Comparison of ENCODE assay signal across 30 mouse cellular contexts in the genomic region with DNA sequence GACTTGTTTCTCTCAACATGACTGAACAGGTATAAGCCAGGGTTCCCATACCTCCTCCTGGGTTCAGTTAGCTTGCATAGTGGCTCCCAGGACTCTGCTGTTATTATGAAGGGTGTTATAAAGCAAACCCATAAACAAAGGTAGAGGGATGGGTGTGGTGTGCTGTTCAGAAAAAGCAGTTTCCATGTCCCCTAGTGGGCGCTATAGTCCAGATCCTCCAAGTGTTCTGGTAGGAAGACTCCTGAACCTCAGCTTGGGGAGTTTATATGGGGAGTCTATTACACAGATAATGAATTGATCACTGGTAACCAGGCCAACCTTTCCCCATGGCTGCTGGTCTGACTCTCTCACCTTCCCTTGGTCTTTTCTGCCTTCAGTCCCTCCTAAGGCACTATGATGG. TPM values are rescaled to one million over a fixed set of nuclear protein-coding genes. Genes with fewer than 3 reads are reported as not detected.
DNase-seq lines count a peak whose midpoint lies in the region; ATAC-seq and TF ChIP-seq lines count a peak whose summit lies in the region.
"Had no signal": no experiment of that assay in that cellular context is flagged by ENCODE, and none has a peak within 500 bp of the region (broad histone marks: within the 10 kb centered on the region; RNA-seq: fewer than 3 reads in every experiment).

No protein-coding gene starts in this region.

- H3K9ac ChIP-seq in hindbrain, postnatal 0 days (replicated peaks; ENCODE audit: low read length): no peak overlapping the region
- no peak overlapping the region for H3K9ac ChIP-seq in hindbrain, embryonic 14.5 days
- H3K9ac ChIP-seq in liver, postnatal 0 days (replicated peaks): no peak overlapping the region
- no peak overlapping the region for H3K9ac ChIP-seq in liver, embryonic 11.5 days (ENCODE audit: low read depth, low read length)
- H3K9ac ChIP-seq in MEL (ENCODE audit: control insufficient read depth, low read depth, low read length, poor library complexity, severe bottlenecking): no peak overlapping the region
- H3K9ac ChIP-seq: forebrain, embryonic 15.5 days; heart, embryonic 13.5 days; limb, embryonic 15.5 days; midbrain, embryonic 13.5 days had no signal

- no peaks in the 10 kb centered on the region for H3K36me3 ChIP-seq in hindbrain, postnatal 0 days (ENCODE audit: insufficient read depth, low read length)
- no peaks in the 10 kb centered on the region for H3K36me3 ChIP-seq in hindbrain, embryonic 14.5 days (replicated peaks; ENCODE audit: control insufficient read depth, insufficient read depth)
- H3K36me3 ChIP-seq in liver, postnatal 0 days (replicated peaks; ENCODE audit: insufficient read depth, low read length): no peaks in the 10 kb centered on the region
- H3K36me3 ChIP-seq in liver, embryonic 11.5 days (ENCODE audit: control insufficient read depth, insufficient read depth, low read length): no peaks in the 10 kb centered on the region
- no peaks in the 10 kb centered on the region for H3K36me3 ChIP-seq in MEL (ENCODE audit: control insufficient read depth in 1 of 2, insufficient read depth in 2 of 2, low read length in 2 of 2)
- H3K36me3 ChIP-seq: forebrain, embryonic 15.5 days; heart, embryonic 13.5 days; limb, embryonic 15.5 days; midbrain, embryonic 13.5 days had no signal

- no peaks in the 10 kb centered on the region for H3K9me3 ChIP-seq in hindbrain, postnatal 0 days (ENCODE audit: low read length)
- no peaks in the 10 kb centered on the region for H3K9me3 ChIP-seq in hindbrain, embryonic 14.5 days (ENCODE audit: control insufficient read depth, low read length)
- H3K9me3 ChIP-seq in liver, postnatal 0 days (ENCODE audit: low read length): no peaks in the 10 kb centered on the region
- H3K9me3 ChIP-seq in liver, embryonic 11.5 days (ENCODE audit: control insufficient read depth, low read length): no peaks in the 10 kb centered on the region
- no peaks in the 10 kb centered on the region for H3K9me3 ChIP-seq in MEL (replicated peaks; ENCODE audit: insufficient read depth, low read length)
- H3K9me3 ChIP-seq: forebrain, embryonic 15.5 days; heart, embryonic 13.5 days; limb, embryonic 15.5 days; midbrain, embryonic 13.5 days had no signal

- ATAC-seq in hindbrain, postnatal 0 days: no peak
- no peak for ATAC-seq in hindbrain, embryonic 14.5 days (ENCODE audit: low FRiP score)
- ATAC-seq in liver, postnatal 0 days: no peak
- no peak for ATAC-seq in liver, embryonic 11.5 days (replicated peaks; ENCODE audit: low FRiP score)
- ATAC-seq in inflammation-experienced regulatory T-cells, adult 6 months: no peak
- ATAC-seq: forebrain, embryonic 15.5 days; midbrain, embryonic 13.5 days had no signal

- 50% methylated on average over 1 of the region's 1 CpGs for WGBS in hindbrain, postnatal 0 days
- WGBS in hindbrain, embryonic 14.5 days: 71% methylated on average over 1 of the region's 1 CpGs
- WGBS in liver, postnatal 0 days (ENCODE audit: insufficient replicate concordance): 54% methylated on average over 1 of the region's 1 CpGs
- WGBS in liver, embryonic 11.5 days: 38% methylated on average over 1 of the region's 1 CpGs

- no peaks in the 10 kb centered on the region for H3K79me2 ChIP-seq in MEL (ENCODE audit: control insufficient read depth, insufficient read depth, low read length, poor library complexity)

- TF ChIP-seq EP300 in liver, postnatal 0 days (IDR thresholded peaks at IDR 0.05; ENCODE audit: low read depth): no peak
- TF ChIP-seq EP300 in MEL (IDR thresholded peaks at IDR 0.05; ENCODE audit: low read depth in 1 of 2, low read length in 2 of 2): no peak

- no peak overlapping the region for H3K27ac ChIP-seq in hindbrain, postnatal 0 days
- no peak overlapping the region for H3K27ac ChIP-seq in hindbrain, embryonic 14.5 days
- no peak overlapping the region for H3K27ac ChIP-seq in liver, postnatal 0 days (ENCODE audit: low read depth)
- H3K27ac ChIP-seq in liver, embryonic 11.5 days (ENCODE audit: low read depth, low read length): no peak overlapping the region
- no peak overlapping the region for H3K27ac ChIP-seq in MEL (ENCODE audit: control insufficient read depth, low read depth, low read length)
- H3K27ac ChIP-seq: forebrain, embryonic 15.5 days; heart, adult 2 months; heart, embryonic 13.5 days; limb, embryonic 15.5 days; midbrain, embryonic 13.5 days had no signal

- TF ChIP-seq CTCF in hindbrain, postnatal 0 days (IDR thresholded peaks at IDR 0.05; ENCODE audit: low read depth): peak; percentile 16; the same call in 1 of the 2 replicates
- peak; percentile 33 for TF ChIP-seq CTCF in liver, postnatal 0 days (IDR thresholded peaks at IDR 0.05; ENCODE audit: low read depth)
- peak in 2 of 3 experiments; percentile 30 to 39; a peak in 5 of 6 replicates for TF ChIP-seq CTCF in MEL (IDR thresholded peaks at IDR 0.05 in 2 of 3, conservative IDR thresholded peaks at IDR 0.05 in 1 of 3; ENCODE audit: control insufficient read depth in 1 of 3, insufficient read depth in 1 of 3, low read depth in 2 of 3, low read length in 3 of 3, poor library complexity in 1 of 3, severe bottlenecking in 1 of 3)

- DNase-seq in hindbrain, postnatal 0 days (ENCODE audit: low spot score): no peak
- DNase-seq in hindbrain, embryonic 14.5 days (ENCODE audit: low spot score): no peak
- DNase-seq in liver, postnatal 0 days: no peak
- no peak for DNase-seq in liver, embryonic 11.5 days (ENCODE audit: low spot score)
- no peak for DNase-seq in MEL (ENCODE audit: low read depth, low spot score)
- no peak for DNase-seq in cerebellum, adult 18-20 months
- DNase-seq: adrenal gland, adult 2 months; B cell, adult 2 months; cerebellum, adult 2 months; cerebellum, postnatal 36 days; embryo, embryonic 11 days; gastrocnemius, postnatal 14 days; heart, adult 2 months; heart, postnatal 14 days; kidney, adult 9 months; kidney, postnatal 36 days; layer of hippocampus, adult 9-11 months; left cerebral cortex, postnatal 4 days; lung, adult 18-20 months; lung, postnatal 14 days; thymus, adult 2 months; thymus, postnatal 4 days had no signal

- no peak overlapping the region for H3K4me3 ChIP-seq in hindbrain, postnatal 0 days (ENCODE audit: low read length)
- no peak overlapping the region for H3K4me3 ChIP-seq in hindbrain, embryonic 14.5 days (replicated peaks; ENCODE audit: low read length)
- no peak overlapping the region for H3K4me3 ChIP-seq in liver, postnatal 0 days (ENCODE audit: low read depth, low read length)
- H3K4me3 ChIP-seq in liver, embryonic 11.5 days (ENCODE audit: low read depth, low read length): no peak overlapping the region
- H3K4me3 ChIP-seq in MEL (ENCODE audit: control insufficient read depth in 1 of 2, insufficient read depth in 1 of 2, low read depth in 2 of 2, low read length in 2 of 2): no peak overlapping the region
- H3K4me3 ChIP-seq: forebrain, embryonic 15.5 days; heart, adult 2 months; heart, embryonic 13.5 days; limb, embryonic 15.5 days; midbrain, embryonic 13.5 days had no signal

- TF ChIP-seq RAD21 in MEL (IDR thresholded peaks at IDR 0.05; ENCODE audit: low read depth, low read length): no peak; the same call in 1 of the 2 replicates

- TF ChIP-seq POLR2A in MEL (IDR thresholded peaks at IDR 0.05; ENCODE audit: control insufficient read depth in 1 of 2, insufficient read depth in 1 of 2, low read depth in 1 of 2, low read length in 2 of 2, poor library complexity in 1 of 2): no peak

- H3K4me1 ChIP-seq in hindbrain, postnatal 0 days (ENCODE audit: insufficient read depth, low read length): 0 out of 2 replicates have a peak, but pooled peaks cover 5% of the 10 kb centered on the region
- no peaks in the 10 kb centered on the region for H3K4me1 ChIP-seq in hindbrain, embryonic 14.5 days (replicated peaks; ENCODE audit: control insufficient read depth, insufficient read depth, low read length)
- no peaks in the 10 kb centered on the region for H3K4me1 ChIP-seq in liver, postnatal 0 days (ENCODE audit: insufficient read depth)
- H3K4me1 ChIP-seq in liver, embryonic 11.5 days (replicated peaks; ENCODE audit: control insufficient read depth, insufficient read depth, low read length): no peaks in the 10 kb centered on the region
- H3K4me1 ChIP-seq in MEL (ENCODE audit: control insufficient read depth in 1 of 2, insufficient read depth in 2 of 2, low read length in 2 of 2): no peaks in the 10 kb centered on the region
- H3K4me1 ChIP-seq: heart, embryonic 13.5 days had no signal

- H3K4me2 ChIP-seq in hindbrain, postnatal 0 days (ENCODE audit: low read depth, low read length): no peak overlapping the region
- no peak overlapping the region for H3K4me2 ChIP-seq in hindbrain, embryonic 14.5 days (replicated peaks)
- H3K4me2 ChIP-seq in liver, postnatal 0 days (ENCODE audit: low read depth, low read length): no peak overlapping the region
- H3K4me2 ChIP-seq in liver, embryonic 11.5 days: no peak overlapping the region
- H3K4me2 ChIP-seq: forebrain, embryonic 15.5 days; heart, embryonic 13.5 days; limb, embryonic 15.5 days; midbrain, embryonic 13.5 days had no signal

- H3K27me3 ChIP-seq in hindbrain, postnatal 0 days (ENCODE audit: insufficient read depth, low read length): no peaks in the 10 kb centered on the region
- no peaks in the 10 kb centered on the region for H3K27me3 ChIP-seq in hindbrain, embryonic 14.5 days (ENCODE audit: control insufficient read depth, insufficient read depth, low read length)
- no peaks in the 10 kb centered on the region for H3K27me3 ChIP-seq in liver, postnatal 0 days (ENCODE audit: insufficient read depth, low read length)
- no peaks in the 10 kb centered on the region for H3K27me3 ChIP-seq in liver, embryonic 11.5 days (replicated peaks; ENCODE audit: control insufficient read depth, insufficient read depth, low read length)
- H3K27me3 ChIP-seq in MEL (ENCODE audit: control insufficient read depth in 1 of 2, insufficient read depth in 2 of 2, low read length in 2 of 2): peaks cover 0 to 3% of the 10 kb centered on the region in 2 experiments; a peak in 2 of 4 replicates
- H3K27me3 ChIP-seq: forebrain, embryonic 15.5 days; limb, embryonic 15.5 days; midbrain, embryonic 13.5 days had no signal

TF ChIP-seq in MEL, 35 proteins besides CTCF, POLR2A, EP300 and RAD21 (continues in another document):
- TF ChIP-seq SMC3 (IDR thresholded peaks at IDR 0.05; ENCODE audit: low read depth, low read length) (peak; percentile 25; the same call in 1 of the 2 replicates), CHD2 (IDR thresholded peaks at IDR 0.05; ENCODE audit: low read length) (no peak), MAZ (IDR thresholded peaks at IDR 0.05; ENCODE audit: low read depth, low read length) (no peak)

RNA-seq across cellular contexts. Expression of a gene that starts 18.4 kb away (rescaled TPM):
- 0.83 and 2.2 TPM in 2 replicates for total RNA-seq in hindbrain, postnatal 0 days (2014; rRNA removed)
- 0.80 and 0.83 TPM in 2 replicates for polyA plus RNA-seq in hindbrain, postnatal 0 days (2015; fragmentation: Nextera tagmentation; extraction: Ambion mirVana)
- polyA plus RNA-seq in hindbrain, embryonic 14.5 days (2014; fragmentation: Nextera tagmentation; extraction: Ambion mirVana): 0.41 and 0.50 TPM in 2 replicates
- polyA plus RNA-seq in liver, postnatal 0 days (2015; fragmentation: Nextera tagmentation; extraction: Ambion mirVana): not detected in 2 replicates
- 0.16 TPM in 1 of 2 replicates, not detected in the other for polyA plus RNA-seq in liver, embryonic 11.5 days (2014; fragmentation: Nextera tagmentation; extraction: Ambion mirVana)
- not detected in 2 replicates for total RNA-seq in MEL (2012; rRNA removed)
- not detected for polyA plus RNA-seq in MEL (2012; ENCODE audit: insufficient read depth in 1 of 2, insufficient read length in 2 of 2, low read depth in 1 of 2, low replicate concordance in 2 of 2, missing spikeins in 1 of 2)
- not detected for polyA plus RNA-seq in inflammation-experienced regulatory T-cells, adult 6 months (2017; shearing (Covaris generic))
- total RNA-seq: gastrocnemius, postnatal 14 days; heart, postnatal 14 days; megakaryocyte, adult 5-6 weeks had no signal
- polyA plus RNA-seq: intestine, embryonic 14.5 days; small intestine, adult 2 months had no signal
